In the genomic region with DNA sequence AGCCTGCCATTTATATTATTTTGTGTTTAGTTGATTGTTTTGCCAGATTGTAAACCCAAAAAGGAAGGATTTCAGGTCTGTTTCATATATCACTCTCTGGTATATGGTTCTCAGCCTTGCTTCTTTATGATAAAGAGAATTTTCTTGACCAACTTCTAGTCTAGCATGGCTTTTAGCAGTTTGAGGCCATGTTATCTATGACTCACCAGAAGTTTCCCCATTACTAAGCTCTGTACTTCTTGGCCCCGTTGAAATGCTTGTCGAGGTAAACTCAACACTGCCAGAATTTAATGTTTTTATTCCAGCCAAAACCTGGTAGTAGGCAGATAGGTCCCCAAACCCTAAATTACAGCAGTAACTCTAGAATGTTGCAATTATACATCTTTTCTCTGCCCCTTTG, we compare ENCODE assay signal across 8 mouse cellular contexts. TPM values are rescaled to one million over a fixed set of nuclear protein-coding genes. Genes with fewer than 3 reads are reported as not detected.
DNase-seq lines count a peak whose midpoint lies in the region; ATAC-seq and TF ChIP-seq lines count a peak whose summit lies in the region.

No protein-coding gene starts in this region.

- DNase-seq in layer of hippocampus, adult 2 months (ENCODE audit: low spot score in 2 of 2) = no peak
- DNase-seq in layer of hippocampus, postnatal 36 days = no peak
- no peak for DNase-seq in midbrain, postnatal 0 days (ENCODE audit: low spot score)
- no peak for DNase-seq in adrenal gland, postnatal 36 days
- DNase-seq in thymus, postnatal 0 days (ENCODE audit: low spot score) = no peak
- DNase-seq in cerebellum, postnatal 4 days (ENCODE audit: low spot score in 2 of 2) = no peak

- TF ChIP-seq CTCF in layer of hippocampus, adult 2 months (conservative IDR thresholded peaks at IDR 0.05) = no peak
- TF ChIP-seq CTCF in midbrain, postnatal 0 days (IDR thresholded peaks at IDR 0.05) = no peak

- H3K27me3 ChIP-seq in embryonic facial prominence, embryonic 13.5 days = peaks cover 5% of the 10 kb centered on the region
- H3K27me3 ChIP-seq in intestine, embryonic 15.5 days (replicated peaks) = no peaks in the 10 kb centered on the region
- no peaks in the 10 kb centered on the region for H3K27me3 ChIP-seq in midbrain, postnatal 0 days (ENCODE audit: insufficient read depth, low read length)

- WGBS in embryonic facial prominence, embryonic 13.5 days = 70% methylated on average over 2 of the region's 2 CpGs
- 66% methylated on average over 2 of the region's 2 CpGs for WGBS in intestine, embryonic 15.5 days
- WGBS in midbrain, postnatal 0 days = 65% methylated on average over 2 of the region's 2 CpGs

- H3K9me3 ChIP-seq in embryonic facial prominence, embryonic 13.5 days = no peaks in the 10 kb centered on the region
- no peaks in the 10 kb centered on the region for H3K9me3 ChIP-seq in intestine, embryonic 15.5 days
- no peaks in the 10 kb centered on the region for H3K9me3 ChIP-seq in midbrain, postnatal 0 days (ENCODE audit: low read length)

- no peak overlapping the region for H3K27ac ChIP-seq in layer of hippocampus, adult 2 months
- no peak overlapping the region for H3K27ac ChIP-seq in embryonic facial prominence, embryonic 13.5 days
- H3K27ac ChIP-seq in intestine, embryonic 15.5 days = no peak overlapping the region
- H3K27ac ChIP-seq in midbrain, postnatal 0 days (ENCODE audit: low read depth, low read length) = no peak overlapping the region

- H3K36me3 ChIP-seq in embryonic facial prominence, embryonic 13.5 days = no peaks in the 10 kb centered on the region
- no peaks in the 10 kb centered on the region for H3K36me3 ChIP-seq in intestine, embryonic 15.5 days
- no peaks in the 10 kb centered on the region for H3K36me3 ChIP-seq in midbrain, postnatal 0 days (ENCODE audit: insufficient read depth, low read length)

- H3K4me1 ChIP-seq in embryonic facial prominence, embryonic 13.5 days = peaks cover 33% of the 10 kb centered on the region
- peaks cover 28% of the 10 kb centered on the region for H3K4me1 ChIP-seq in intestine, embryonic 15.5 days (replicated peaks)
- H3K4me1 ChIP-seq in midbrain, postnatal 0 days (ENCODE audit: insufficient read depth, low read length) = peaks cover 10% of the 10 kb centered on the region

- peak overlapping the region; percentile 83 for H3K4me2 ChIP-seq in embryonic facial prominence, embryonic 13.5 days
- H3K4me2 ChIP-seq in intestine, embryonic 15.5 days (replicated peaks) = peak overlapping the region; percentile 80
- H3K4me2 ChIP-seq in midbrain, postnatal 0 days (ENCODE audit: low read depth, low read length, poor library complexity, severe bottlenecking) = peak overlapping the region; percentile 50

- H3K9ac ChIP-seq in embryonic facial prominence, embryonic 13.5 days = no peak overlapping the region; the same call in 1 of the 2 replicates
- no peak overlapping the region for H3K9ac ChIP-seq in intestine, embryonic 15.5 days
- no peak overlapping the region; the same call in 1 of the 2 replicates for H3K9ac ChIP-seq in midbrain, postnatal 0 days (replicated peaks; ENCODE audit: low read length, poor library complexity, severe bottlenecking)

- ATAC-seq in embryonic facial prominence, embryonic 13.5 days (ENCODE audit: insufficient number of reproducible peaks, insufficient read depth, low FRiP score, low TSS enrichment, low read depth) = no peak
- ATAC-seq in intestine, embryonic 15.5 days = no peak
- no peak for ATAC-seq in midbrain, postnatal 0 days (ENCODE audit: low FRiP score)

- H3K4me3 ChIP-seq in layer of hippocampus, adult 2 months = peak overlapping the region; percentile 100; the same call in 1 of the 2 replicates
- H3K4me3 ChIP-seq in embryonic facial prominence, embryonic 13.5 days = peak overlapping the region; percentile 99
- no peak overlapping the region for H3K4me3 ChIP-seq in intestine, embryonic 15.5 days (replicated peaks)
- H3K4me3 ChIP-seq in midbrain, postnatal 0 days (ENCODE audit: low read depth, low read length) = peak overlapping the region; percentile 62

RNA-seq across cellular contexts. Expression of a gene that starts 0.8 kb away (rescaled TPM):
- 10 to 100 TPM; 46.9 to 59.3 TPM for total RNA-seq in layer of hippocampus, adult 2 months (2021)
- total RNA-seq in layer of hippocampus, postnatal 36 days (2021) = 10 to 100 TPM; 44.7 to 51.4 TPM
- 34.1 and 38.3 TPM in 2 replicates for polyA plus RNA-seq in embryonic facial prominence, embryonic 13.5 days (2015; fragmentation: Nextera tagmentation; extraction: Ambion mirVana)
- 29.9 and 31.6 TPM in 2 replicates for polyA plus RNA-seq in intestine, embryonic 15.5 days (2015; fragmentation: Nextera tagmentation; extraction: Ambion mirVana)
- total RNA-seq in midbrain, postnatal 0 days (2014; rRNA removed) = 23.5 and 35.7 TPM in 2 replicates
- polyA plus RNA-seq in midbrain, postnatal 0 days (2015; fragmentation: Nextera tagmentation; extraction: Ambion mirVana) = 26.3 and 26.4 TPM in 2 replicates
- 10 to 100 TPM; 42.4 to 44.0 TPM for total RNA-seq in adrenal gland, postnatal 36 days (2021)
- 30.5 and 30.8 TPM in 2 replicates for polyA plus RNA-seq in thymus, postnatal 0 days (2015; fragmentation: Nextera tagmentation; extraction: Ambion mirVana)

RNA-seq across cellular contexts. Expression of a gene that starts 3.6 kb away (rescaled TPM):
- total RNA-seq in layer of hippocampus, adult 2 months (2021) = 10 to 100 TPM; 25.0 to 31.2 TPM
- 10 to 100 TPM; 26.0 to 27.0 TPM for total RNA-seq in layer of hippocampus, postnatal 36 days (2021)
- polyA plus RNA-seq in embryonic facial prominence, embryonic 13.5 days (2015; fragmentation: Nextera tagmentation; extraction: Ambion mirVana) = 68.8 and 70.8 TPM in 2 replicates
- 53.4 and 57.9 TPM in 2 replicates for polyA plus RNA-seq in intestine, embryonic 15.5 days (2015; fragmentation: Nextera tagmentation; extraction: Ambion mirVana)
- 37.1 and 39.0 TPM in 2 replicates for total RNA-seq in midbrain, postnatal 0 days (2014; rRNA removed)
- 34.8 and 42.7 TPM in 2 replicates for polyA plus RNA-seq in midbrain, postnatal 0 days (2015; fragmentation: Nextera tagmentation; extraction: Ambion mirVana)
- total RNA-seq in adrenal gland, postnatal 36 days (2021) = 10 to 100 TPM; 33.9 to 37.2 TPM
- 62.9 and 66.5 TPM in 2 replicates for polyA plus RNA-seq in thymus, postnatal 0 days (2015; fragmentation: Nextera tagmentation; extraction: Ambion mirVana)
